Mouse (Mus musculus) central nervous system, embryonic 14 days (tissue): ENCODE results near the gene Olfr1360. TPM values are rescaled to one million over a fixed set of nuclear protein-coding genes. Genes with fewer than 3 reads are reported as not detected.

Source experiments
- polyA plus RNA-seq: library from polyadenylated mRNA; depleted of rRNA; stranded (reverse); fragments of >200 nt; gene quantifications from 2 replicates; pipeline ENCODE4 v1.2.3, GENCODE M21; 2012; rRNA removed

Gene Olfr1360
- not detected in 2 replicates for polyA plus RNA-seq

DNA sequence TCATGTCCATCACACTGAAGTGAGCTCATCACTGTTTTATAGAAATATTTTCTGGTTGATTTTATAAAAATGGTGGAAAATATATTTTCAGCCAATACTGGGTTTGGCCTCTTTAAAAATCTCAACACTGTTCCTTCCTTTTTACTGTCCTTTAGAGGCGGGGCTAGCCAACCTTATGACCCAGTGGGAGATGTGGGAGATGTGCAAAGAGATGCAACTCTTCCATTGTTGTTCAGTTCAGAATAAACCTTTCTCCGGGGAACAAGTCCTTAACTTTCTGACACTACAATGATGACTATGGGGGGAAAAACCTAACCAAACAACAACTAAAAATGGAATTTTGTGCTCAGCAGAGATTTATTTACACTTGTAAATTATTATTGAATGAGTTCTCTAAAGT is at the start of gene Olfr1360:
Gene Olfr1360 (minus strand): TSS at position 101 of the 400 bp plus-strand sequence.

DNA sequence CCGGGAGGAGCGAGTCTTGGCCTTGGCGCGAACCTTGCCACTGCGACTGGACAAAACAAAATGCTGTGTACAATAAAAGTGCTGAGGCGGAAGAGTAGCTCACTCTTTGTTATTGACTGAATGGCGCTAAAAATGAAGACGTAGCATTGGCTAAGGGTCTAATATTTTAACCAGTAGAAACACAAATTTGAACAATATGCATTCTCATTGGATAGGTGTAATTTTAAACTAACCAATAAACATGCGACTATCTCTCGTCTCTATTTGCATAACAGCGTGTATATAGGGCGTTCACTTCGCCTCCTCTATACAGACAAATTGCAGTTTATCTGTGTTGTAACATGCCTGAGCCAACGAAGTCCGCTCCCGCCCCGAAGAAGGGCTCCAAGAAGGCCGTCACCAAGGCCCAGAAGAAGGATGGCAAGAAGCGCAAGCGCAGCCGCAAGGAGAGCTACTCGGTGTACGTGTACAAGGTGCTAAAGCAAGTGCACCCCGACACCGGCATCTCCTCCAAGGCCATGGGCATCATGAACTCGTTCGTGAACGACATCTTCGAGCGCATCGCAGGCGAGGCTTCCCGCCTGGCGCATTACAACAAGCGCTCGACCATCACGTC is 44.7 kb upstream of the Olfr1360 start, which contains the start of gene Hist1h2bm:
Gene Hist1h2bm (plus strand): TSS at position 288 of the 616 bp plus-strand sequence.

DNA sequence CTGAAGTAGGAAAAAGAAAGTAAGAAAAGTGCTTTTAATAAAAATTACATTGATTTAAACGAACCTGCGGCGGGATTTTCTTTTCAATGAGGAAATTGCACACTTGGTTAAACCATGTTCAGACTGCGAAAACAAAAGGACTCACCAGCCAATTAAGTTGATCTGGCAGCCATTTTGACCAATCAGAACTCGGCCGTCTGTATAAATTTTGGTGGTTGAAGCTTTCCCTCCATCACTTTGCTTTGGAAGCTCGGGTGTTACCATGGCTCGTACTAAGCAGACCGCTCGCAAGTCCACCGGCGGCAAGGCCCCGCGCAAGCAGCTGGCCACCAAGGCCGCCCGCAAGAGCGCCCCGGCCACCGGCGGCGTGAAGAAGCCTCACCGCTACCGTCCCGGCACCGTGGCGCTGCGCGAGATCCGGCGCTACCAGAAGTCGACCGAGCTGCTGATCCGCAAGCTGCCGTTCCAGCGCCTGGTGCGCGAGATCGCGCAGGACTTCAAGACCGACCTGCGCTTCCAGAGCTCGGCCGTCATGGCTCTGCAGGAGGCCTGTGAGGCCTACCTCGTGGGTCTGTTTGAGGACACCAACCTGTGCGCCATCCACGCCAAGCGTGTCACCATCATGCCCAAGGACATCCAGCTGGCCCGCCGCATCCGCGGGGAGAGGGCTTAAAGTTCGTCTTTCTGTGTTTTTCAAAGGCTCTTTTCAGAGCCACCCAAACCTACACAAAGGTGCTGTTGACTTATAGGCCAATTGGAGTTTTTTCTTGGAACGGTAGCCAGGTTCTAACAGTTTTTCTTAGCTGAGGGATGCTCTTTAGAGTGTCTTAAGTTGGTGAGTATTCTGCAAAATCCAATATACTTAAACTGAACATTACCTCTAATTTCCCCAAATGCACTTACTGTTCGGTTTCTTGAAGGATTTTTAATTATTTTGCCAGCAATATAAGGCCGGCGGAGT is 40.5 kb upstream of the Olfr1360 start, which contains the start of gene Hist1h3h:
Gene Hist1h3h (plus strand): TSS at position 263 of the 961 bp plus-strand sequence.

DNA sequence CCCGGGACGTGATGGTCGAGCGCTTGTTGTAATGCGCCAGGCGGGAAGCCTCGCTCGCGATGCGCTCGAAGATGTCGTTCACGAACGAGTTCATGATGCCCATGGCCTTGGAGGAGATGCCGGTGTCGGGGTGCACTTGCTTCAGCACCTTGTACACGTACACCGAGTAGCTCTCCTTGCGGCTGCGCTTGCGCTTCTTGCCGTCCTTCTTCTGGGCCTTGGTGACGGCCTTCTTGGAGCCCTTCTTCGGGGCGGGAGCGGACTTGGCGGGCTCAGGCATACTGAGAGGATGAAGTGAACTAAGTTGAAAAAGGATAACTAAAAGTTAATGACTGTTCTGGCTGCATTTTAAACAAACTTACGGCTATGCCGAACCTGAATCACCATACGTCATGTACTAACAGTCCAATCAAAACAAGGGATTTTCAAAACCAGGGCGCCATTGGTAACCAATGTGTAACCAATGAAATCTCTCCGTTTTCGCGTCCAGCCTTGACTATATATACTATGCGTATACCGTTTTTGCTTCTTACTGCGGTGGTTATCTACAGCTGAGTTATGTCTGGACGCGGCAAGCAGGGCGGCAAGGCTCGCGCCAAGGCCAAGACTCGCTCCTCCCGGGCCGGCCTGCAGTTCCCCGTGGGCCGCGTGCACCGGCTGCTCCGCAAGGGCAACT is 38.8 kb upstream of the Olfr1360 start, which contains the start of the genes Hist1h2bl and Hist1h2ai:
Gene Hist1h2bl (minus strand): TSS at position 280 of the 676 bp plus-strand sequence.
Gene Hist1h2ai (plus strand): TSS at position 559 of the 676 bp plus-strand sequence.

GRCm38 (mm10) chr13:21697811-21698210 is 20.6 kb upstream of the Olfr1360 start, which contains the start of gene Olfr1359:
Gene Olfr1359, plus strand, starts transcription at chr13:21698111.

DNA sequence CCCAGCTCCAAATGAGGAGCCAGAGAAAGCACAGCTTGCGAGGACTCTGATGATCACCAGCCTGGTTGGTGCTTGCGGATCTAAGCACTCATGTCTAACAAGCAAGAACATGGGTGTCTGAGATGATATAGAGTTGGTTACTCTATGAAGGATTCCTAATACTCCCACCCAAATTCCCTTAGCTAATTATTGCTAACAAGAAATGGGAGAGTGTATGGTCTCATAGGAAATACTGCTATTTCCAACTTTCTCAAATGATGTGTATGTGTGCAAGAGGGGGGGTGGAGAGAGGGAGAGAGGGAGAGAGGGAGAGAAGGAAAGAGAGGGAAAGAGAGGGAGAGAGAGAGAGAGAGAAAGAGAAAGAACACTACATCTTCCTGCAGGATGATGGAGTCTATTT is 13.9 kb downstream of the Olfr1360 start, which contains the start of gene Olfr1361:
Gene Olfr1361 (minus strand): TSS at position 101 of the 400 bp plus-strand sequence.

DNA sequence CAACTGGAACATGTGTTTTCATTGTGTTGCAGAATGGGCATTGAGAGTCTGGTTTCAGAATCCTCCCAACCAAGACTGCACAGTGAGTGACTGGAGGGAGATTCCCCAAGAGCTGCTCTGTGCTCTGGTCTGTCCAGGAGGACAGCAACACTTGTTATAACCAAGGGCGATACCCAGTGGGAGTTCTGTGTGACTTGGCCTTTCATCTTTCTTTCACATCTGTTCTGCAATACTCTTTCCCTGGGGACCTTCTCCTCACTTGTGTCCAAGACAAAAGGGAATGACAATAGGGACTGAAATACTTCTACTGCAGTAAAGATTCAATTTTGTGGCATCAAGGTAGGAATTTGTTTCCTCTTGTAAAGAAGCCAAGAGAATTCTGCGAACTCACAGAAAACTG is 34.8 kb downstream of the Olfr1360 start, which contains the start of gene Olfr11:
Gene Olfr11 (minus strand): TSS at position 101 of the 400 bp plus-strand sequence.

Other genes with a start within 250 kb of the Olfr1360 start
- gene Pgbd1, start 236.3 kb downstream of the Olfr1360 start, polyA plus RNA-seq, result 4.3 and 4.4 TPM in 2 replicates
- gene Zscan26, start 223.7 kb downstream of the Olfr1360 start, polyA plus RNA-seq, result 38.9 and 40.7 TPM in 2 replicates
- gene Nkapl, start 208.9 kb downstream of the Olfr1360 start, polyA plus RNA-seq, result 0.96 and 0.98 TPM in 2 replicates
- 5.1 and 5.3 TPM in 2 replicates for gene Zkscan4, start 198.5 kb downstream of the Olfr1360 start, polyA plus RNA-seq
- gene Gm10065, start 198.0 kb downstream of the Olfr1360 start, polyA plus RNA-seq, result not detected in 2 replicates
- gene AK157302, start 182.2 kb downstream of the Olfr1360 start, polyA plus RNA-seq, result 0.29 and 0.33 TPM in 2 replicates
- gene Gm11273, start 176.0 kb downstream of the Olfr1360 start, polyA plus RNA-seq, result 4.1 and 4.4 TPM in 2 replicates
- gene Zkscan8, start 146.3 kb downstream of the Olfr1360 start, polyA plus RNA-seq, result 10.2 and 11.0 TPM in 2 replicates
- not detected in 2 replicates for gene Olfr1366, start 134.6 kb downstream of the Olfr1360 start, polyA plus RNA-seq
- not detected in 2 replicates for gene Olfr1535, start 117.5 kb downstream of the Olfr1360 start, polyA plus RNA-seq
- gene Olfr1364, start 95.6 kb downstream of the Olfr1360 start, polyA plus RNA-seq, result not detected in 2 replicates
- gene Olfr1362, start 63.4 kb downstream of the Olfr1360 start, polyA plus RNA-seq, result not detected in 2 replicates
- gene Olfr11, start 34.9 kb downstream of the Olfr1360 start, polyA plus RNA-seq, result not detected in 2 replicates
- gene Olfr1361, start 14.0 kb downstream of the Olfr1360 start, polyA plus RNA-seq, result not detected in 2 replicates
- not detected in 2 replicates for gene Olfr1359, start 20.7 kb upstream of the Olfr1360 start, polyA plus RNA-seq
- gene Hist1h2bl, start 38.7 kb upstream of the Olfr1360 start, polyA plus RNA-seq, result 6.6 and 13.7 TPM in 2 replicates
- 11.5 and 14.4 TPM in 2 replicates for gene Hist1h2ai, start 39.0 kb upstream of the Olfr1360 start, polyA plus RNA-seq
- 23.9 and 36.2 TPM in 2 replicates for gene Hist1h3h, start 40.3 kb upstream of the Olfr1360 start, polyA plus RNA-seq
- 6.2 and 11.0 TPM in 2 replicates for gene Hist1h2bm, start 44.6 kb upstream of the Olfr1360 start, polyA plus RNA-seq
- gene Hist1h4j, start 57.7 kb upstream of the Olfr1360 start, polyA plus RNA-seq, result 11.4 and 17.3 TPM in 2 replicates
- gene Hist1h4k, start 73.1 kb upstream of the Olfr1360 start, polyA plus RNA-seq, result 23.8 and 36.9 TPM in 2 replicates
- 18.5 and 25.0 TPM in 2 replicates for gene Hist1h2ak, start 76.4 kb upstream of the Olfr1360 start, polyA plus RNA-seq
- gene Hist1h2bn, start 76.7 kb upstream of the Olfr1360 start, polyA plus RNA-seq, result 5.4 and 11.4 TPM in 2 replicates
- gene Hist1h1b, start 103.2 kb upstream of the Olfr1360 start, polyA plus RNA-seq, result 3.8 and 6.4 TPM in 2 replicates
- 22.6 and 39.5 TPM in 2 replicates for gene Hist1h3i, start 106.0 kb upstream of the Olfr1360 start, polyA plus RNA-seq
- gene Hist1h2an, start 109.8 kb upstream of the Olfr1360 start, polyA plus RNA-seq, result 4.9 and 9.4 TPM in 2 replicates
- gene Hist1h2bp, start 110.1 kb upstream of the Olfr1360 start, polyA plus RNA-seq, result 1.1 and 1.5 TPM in 2 replicates
- 8.2 and 8.5 TPM in 2 replicates for gene Hist1h2bq, start 132.8 kb upstream of the Olfr1360 start, polyA plus RNA-seq
- gene Hist1h2ao, start 133.1 kb upstream of the Olfr1360 start, polyA plus RNA-seq, result 0.21 TPM in 1 of 2 replicates, not detected in the other
- 0.50 TPM in 1 of 2 replicates, not detected in the other for gene Hist1h4m, start 134.3 kb upstream of the Olfr1360 start, polyA plus RNA-seq
- gene Hist1h4n, start 154.8 kb upstream of the Olfr1360 start, polyA plus RNA-seq, result 20.1 and 31.8 TPM in 2 replicates
- gene Hist1h2ap, start 156.1 kb upstream of the Olfr1360 start, polyA plus RNA-seq, result 31.6 and 43.2 TPM in 2 replicates
- gene Hist1h2br, start 156.3 kb upstream of the Olfr1360 start, polyA plus RNA-seq, result 3.8 and 12.2 TPM in 2 replicates